Mouse (Mus musculus) liver, embryonic 14.5 days (tissue): ENCODE measurements around the gene Thap3.

Experiments
- CTCF ChIP-seq: IDR thresholded peaks from 2 replicates; pipeline ENCODE4 v1.5.1; 2016; ENCODE audit warnings: antibody characterized with exemption, low read depth, control low read depth
- EP300 ChIP-seq: IDR thresholded peaks from 2 replicates; pipeline ENCODE4 v1.6.1; 2016; ENCODE audit warnings: antibody characterized with exemption, low read depth

DNA sequence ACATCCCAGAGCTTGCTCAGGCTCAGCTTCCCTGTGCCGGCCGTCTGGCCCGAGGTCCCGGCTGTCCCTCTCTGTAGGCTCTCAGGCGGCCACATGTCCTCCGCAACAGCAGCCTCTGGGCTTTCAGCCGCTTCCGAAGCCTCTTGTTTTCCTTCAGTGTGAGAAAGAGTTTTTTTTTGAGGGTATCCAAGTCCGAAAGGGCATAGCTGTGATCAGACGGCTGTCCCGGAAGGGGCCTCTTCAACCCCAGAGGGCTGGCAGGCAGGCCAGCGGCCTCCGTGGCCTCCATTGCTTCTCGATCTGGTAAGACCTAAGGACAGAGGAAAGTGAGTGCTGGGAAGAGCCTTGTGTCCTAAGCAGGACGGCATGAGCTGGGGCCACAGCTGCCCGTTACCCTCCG, 5.8 kb downstream of the Thap3 start:
- TF ChIP-seq CTCF (no peak), EP300 (no peak)
